Mouse (Mus musculus): Measurements from ENCODE around the gene Rapgef1.

GRCm38 (mm10) chr2:29663260-29663877 lies 43.8 kb downstream of the Rapgef1 start:
- TF ChIP-seq GATA1 (IDR thresholded peaks at IDR 0.05; ENCODE audit: borderline replicate concordance, low read length) (no peak), FLI1 (IDR thresholded peaks at IDR 0.05; ENCODE audit: low read length) (no peak)
